Mouse (Mus musculus): ENCODE measurements around the gene Pdilt. TPM values are rescaled to one million over a fixed set of nuclear protein-coding genes. Genes with fewer than 3 reads are reported as not detected.

The Pdilt gene
- polyA plus RNA-seq, 1 experiment: not detected

GRCm38 (mm10) chr7:119511143-119511542 lies 12.1 kb downstream of the Pdilt start:
- no peak for DNase-seq (ENCODE audit: low spot score)

GRCm38 (mm10) chr7:119490041-119490780 lies 33.1 kb downstream of the Pdilt start:
- DNase-seq (ENCODE audit: low spot score): no peak

- DNase-seq (ENCODE audit: low spot score): no peak
Observed at GRCm38 (mm10) chr7:119486683-119487082, 36.6 kb downstream of the Pdilt start.

GRCm38 (mm10) chr7:119484154-119484553 lies 39.1 kb downstream of the Pdilt start:
- no peak for DNase-seq (ENCODE audit: low spot score)

GRCm38 (mm10) chr7:119479256-119479655 lies 44.0 kb downstream of the Pdilt start, which contains the start of gene Umod:
Gene Umod (minus strand): TSS chr7:119479282.
- DNase-seq (ENCODE audit: low spot score): no peak

- no peak for DNase-seq (ENCODE audit: low spot score)
Observed at GRCm38 (mm10) chr7:119476500-119477389, 46.5 kb downstream of the Pdilt start.

GRCm38 (mm10) chr7:119459185-119459584 lies 64.1 kb downstream of the Pdilt start, which contains the start of gene Gp2:
Gene Gp2 (minus strand): TSS chr7:119459285.
- no peak for DNase-seq (ENCODE audit: low spot score)

GRCm38 (mm10) chr7:119454192-119454591 lies 69.1 kb downstream of the Pdilt start:
- DNase-seq (ENCODE audit: low spot score): no peak

GRCm38 (mm10) chr7:119443849-119444248 lies 79.4 kb downstream of the Pdilt start:
- no peak for DNase-seq (ENCODE audit: low spot score)

GRCm38 (mm10) chr7:119441938-119442337 lies 81.4 kb downstream of the Pdilt start:
- no peak for DNase-seq (ENCODE audit: low spot score)

Other genes with a start within 250 kb of the Pdilt start
- 0.03 TPM in 1 of 2 replicates, not detected in the other for gene Gp2, start 64.2 kb downstream of the Pdilt start, polyA plus RNA-seq (2012; rRNA removed)
- gene Umod, start 44.2 kb downstream of the Pdilt start, polyA plus RNA-seq (2012; rRNA removed): not detected in 2 replicates
- gene Acsm5, start 4.0 kb downstream of the Pdilt start, polyA plus RNA-seq (2012; rRNA removed): 0.22 and 0.23 TPM in 2 replicates
- gene Acsm2, start 30.9 kb upstream of the Pdilt start, polyA plus RNA-seq (2012; rRNA removed): not detected in 2 replicates
- 0.04 TPM in 1 of 2 replicates, not detected in the other for gene Acsm1, start 83.5 kb upstream of the Pdilt start, polyA plus RNA-seq (2012; rRNA removed)
- not detected in 2 replicates for gene Acsm4, start 166.5 kb upstream of the Pdilt start, polyA plus RNA-seq (2012; rRNA removed)
- 29.7 and 31.3 TPM in 2 replicates for gene Thumpd1, start 197.3 kb upstream of the Pdilt start, polyA plus RNA-seq (2012; rRNA removed)
- 2.7 and 6.8 TPM in 2 replicates for gene Acsm3, start 237.4 kb upstream of the Pdilt start, polyA plus RNA-seq (2012; rRNA removed)

All from urinary bladder, adult 2 months (tissue).